17 mouse cellular contexts compared by ENCODE assay signal in genomic region chr14:75873612-75874011, GRCm38 (mm10). TPM values are rescaled to one million over a fixed set of nuclear protein-coding genes. Genes with fewer than 3 reads are reported as not detected.
DNase-seq lines count a peak whose midpoint lies in the region; ATAC-seq lines count a peak whose summit lies in the region.
"Had no signal": no experiment of that assay in that cellular context is flagged by ENCODE, and none has a peak within 500 bp of the region (broad histone marks: within the 10 kb centered on the region; RNA-seq: fewer than 3 reads in every experiment).

No protein-coding gene starts in this region.

- DNase-seq in kidney, adult 8-10 months: peak; percentile 38 to 74
- DNase-seq in kidney, adult 11 months: no peak
- peak; percentile 58 for DNase-seq in adrenal gland, postnatal 14 days
- DNase-seq in kidney, postnatal 36 days: peak; percentile 58 to 81
- DNase-seq in ovary, postnatal 36 days (ENCODE audit: low spot score): peak; percentile 55
- DNase-seq in hindbrain, embryonic 11.5 days (ENCODE audit: low spot score): no peak
- no peak for DNase-seq in thymus, postnatal 10 days (ENCODE audit: low spot score in 2 of 2)
- DNase-seq in frontal cortex, postnatal 25 days (ENCODE audit: low spot score in 2 of 2): no peak
- DNase-seq: heart, adult 2 months; layer of hippocampus, postnatal 36 days; spleen, adult 18-20 months; thymus, postnatal 36 days had no signal

- H3K36me3 ChIP-seq in hindbrain, embryonic 11.5 days (ENCODE audit: control insufficient read depth, insufficient read depth, low read length): no peaks in the 10 kb centered on the region
- H3K36me3 ChIP-seq: hindbrain, embryonic 12.5 days; liver, embryonic 12.5 days; midbrain, embryonic 15.5 days; neural tube, embryonic 15.5 days had no signal

- H3K27me3 ChIP-seq in hindbrain, embryonic 11.5 days (ENCODE audit: control insufficient read depth, insufficient read depth, low read length): no peaks in the 10 kb centered on the region
- H3K27me3 ChIP-seq: hindbrain, embryonic 12.5 days; midbrain, embryonic 15.5 days; neural tube, embryonic 15.5 days had no signal

- no peaks in the 10 kb centered on the region for H3K9me3 ChIP-seq in hindbrain, embryonic 11.5 days (ENCODE audit: control insufficient read depth, low read length)
- H3K9me3 ChIP-seq: hindbrain, embryonic 12.5 days; liver, embryonic 12.5 days; midbrain, embryonic 15.5 days; neural tube, embryonic 15.5 days had no signal

- 94% methylated on average over 9 of the region's 9 CpGs for WGBS in hindbrain, embryonic 11.5 days

- no peak for ATAC-seq in hindbrain, embryonic 11.5 days (ENCODE audit: low FRiP score)
- ATAC-seq: forebrain, embryonic 16.5 days; liver, embryonic 12.5 days; midbrain, embryonic 15.5 days had no signal

- no peak overlapping the region for H3K4me3 ChIP-seq in hindbrain, embryonic 11.5 days (ENCODE audit: low read depth, low read length)
- H3K4me3 ChIP-seq: heart, adult 2 months; hindbrain, embryonic 12.5 days; liver, embryonic 12.5 days; midbrain, embryonic 15.5 days; neural tube, embryonic 15.5 days had no signal

- no peak overlapping the region for H3K4me2 ChIP-seq in hindbrain, embryonic 11.5 days (replicated peaks; ENCODE audit: low read depth, low read length)
- H3K4me2 ChIP-seq: hindbrain, embryonic 12.5 days; liver, embryonic 12.5 days; midbrain, embryonic 15.5 days; neural tube, embryonic 15.5 days had no signal

- no peak overlapping the region for H3K27ac ChIP-seq in hindbrain, embryonic 11.5 days (ENCODE audit: low read depth, low read length)
- H3K27ac ChIP-seq: heart, adult 2 months; hindbrain, embryonic 12.5 days; liver, embryonic 12.5 days; midbrain, embryonic 15.5 days; neural tube, embryonic 15.5 days had no signal

- 0 out of 2 replicates have a peak, but pooled peaks cover 3% of the 10 kb centered on the region for H3K4me1 ChIP-seq in hindbrain, embryonic 11.5 days (replicated peaks; ENCODE audit: control insufficient read depth, insufficient read depth, low read length)
- H3K4me1 ChIP-seq: hindbrain, embryonic 12.5 days had no signal

- H3K9ac ChIP-seq in hindbrain, embryonic 11.5 days (ENCODE audit: low read depth, low read length): no peak overlapping the region
- H3K9ac ChIP-seq: hindbrain, embryonic 12.5 days; liver, embryonic 12.5 days; midbrain, embryonic 15.5 days; neural tube, embryonic 15.5 days had no signal

RNA-seq across cellular contexts. Expression of gene Tpt1, which starts 28.7 kb away (rescaled TPM):
- 2,745 and 3,054 TPM in 2 replicates for total RNA-seq in adrenal gland, postnatal 14 days (2021)
- polyA plus RNA-seq in hindbrain, embryonic 11.5 days (2014; fragmentation: Nextera tagmentation; extraction: Ambion mirVana): 1,005 and 1,072 TPM in 2 replicates

Comparison
In these comparisons a context has a peak if more than half of its experiments do, and no peak if none do; other contexts are left out.
1. DNase-seq: peak in kidney, adult 8-10 months (2 of 2), adrenal gland, postnatal 14 days (single experiment), kidney, postnatal 36 days (2 of 2) and ovary, postnatal 36 days (single experiment); none in kidney, adult 11 months (single experiment), hindbrain, embryonic 11.5 days (single experiment), thymus, postnatal 10 days (0 of 2) and frontal cortex, postnatal 25 days (0 of 2).